Comparison of ENCODE assay signal across 10 mouse cellular contexts in the genomic region with DNA sequence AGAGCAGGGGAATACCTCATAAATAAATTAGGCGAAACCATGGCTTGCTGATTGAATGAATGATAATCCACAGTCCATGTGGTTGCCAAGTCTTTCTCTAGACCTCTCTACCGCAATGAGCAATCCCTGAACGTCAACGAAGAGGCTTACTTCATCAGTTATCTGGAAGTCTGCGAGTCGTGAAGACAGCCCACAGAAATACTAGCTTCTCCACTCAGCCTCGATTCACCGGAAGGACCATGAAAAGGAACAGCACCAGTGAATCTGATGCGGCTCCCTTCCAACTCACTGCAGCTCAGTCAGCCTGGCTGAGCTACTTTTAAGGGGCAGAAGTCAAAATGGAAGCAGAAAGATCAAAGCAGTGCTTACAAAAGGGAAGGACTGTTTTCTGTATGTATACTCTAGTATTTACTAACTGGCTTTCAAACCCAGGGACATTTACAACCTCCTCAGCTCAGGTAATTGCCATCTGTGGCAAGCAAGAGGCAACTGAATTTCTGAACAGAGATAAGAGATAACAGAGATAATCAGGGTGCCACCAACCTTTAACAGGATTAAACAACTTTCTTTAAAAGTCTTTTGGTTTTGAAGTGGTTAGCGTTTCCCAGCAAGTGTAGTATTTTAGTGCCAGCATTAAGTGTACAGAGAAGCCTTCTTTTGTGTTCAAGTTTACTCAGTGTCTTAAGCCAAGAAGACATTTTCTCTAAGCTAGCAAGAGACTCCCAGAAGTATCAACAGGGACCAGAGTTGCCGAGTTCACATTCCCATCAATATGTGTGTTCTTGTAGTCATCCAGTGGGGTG. TPM values are rescaled to one million over a fixed set of nuclear protein-coding genes. Genes with fewer than 3 reads are reported as not detected.
DNase-seq lines count a peak whose midpoint lies in the region; ATAC-seq and TF ChIP-seq lines count a peak whose summit lies in the region.
"Had no signal": no experiment of that assay in that cellular context is flagged by ENCODE, and none has a peak within 500 bp of the region (broad histone marks: within the 10 kb centered on the region; RNA-seq: fewer than 3 reads in every experiment).

No protein-coding gene starts in this region.

- H3K4me1 ChIP-seq in midbrain, embryonic 15.5 days = peaks cover 25% of the 10 kb centered on the region

- no peak for TF ChIP-seq CTCF in layer of hippocampus, adult 2 months (conservative IDR thresholded peaks at IDR 0.05)

- H3K27ac ChIP-seq in layer of hippocampus, adult 2 months = peak overlapping the region; percentile 91
- H3K27ac ChIP-seq in midbrain, embryonic 15.5 days = no peak overlapping the region

- H3K27me3 ChIP-seq in midbrain, embryonic 15.5 days (replicated peaks) = no peaks in the 10 kb centered on the region

- H3K9ac ChIP-seq in midbrain, embryonic 15.5 days = no peak overlapping the region

- ATAC-seq in granulocyte monocyte progenitor cell, adult 5-6 weeks (replicated peaks; ENCODE audit: poor library complexity, severe bottlenecking) = peak; percentile 21
- no peak for ATAC-seq in midbrain, embryonic 15.5 days (replicated peaks)
- ATAC-seq: forebrain, embryonic 16.5 days had no signal

- DNase-seq in layer of hippocampus, adult 2 months (ENCODE audit: low spot score in 2 of 2) = no peak
- no peak for DNase-seq in layer of hippocampus, adult 18-20 months (ENCODE audit: low spot score in 2 of 2)
- peak; percentile 55 for DNase-seq in MN1 (ENCODE audit: low spot score)
- no peak for DNase-seq in kidney, postnatal 25 days
- DNase-seq in yolk sac, embryonic 10.5 days (ENCODE audit: low spot score) = no peak
- DNase-seq in thymus, postnatal 25 days = no peak
- DNase-seq: adrenal gland, postnatal 14 days had no signal

- 71% methylated on average over 11 of the region's 11 CpGs for WGBS in midbrain, embryonic 15.5 days

- H3K36me3 ChIP-seq in midbrain, embryonic 15.5 days (replicated peaks) = no peaks in the 10 kb centered on the region

- 0 out of 2 replicates have a peak overlapping the region, but pooled peaks have one; percentile 83 for H3K4me2 ChIP-seq in midbrain, embryonic 15.5 days

- H3K4me3 ChIP-seq in layer of hippocampus, adult 2 months = peak overlapping the region; percentile 87
- H3K4me3 ChIP-seq in midbrain, embryonic 15.5 days = no peak overlapping the region

- H3K9me3 ChIP-seq in midbrain, embryonic 15.5 days = no peaks in the 10 kb centered on the region

RNA-seq across cellular contexts. Expression of gene Nfkb1, which starts 2.2 kb away (rescaled TPM):
- 10 to 100 TPM; 23.0 to 27.9 TPM for total RNA-seq in layer of hippocampus, adult 2 months (2021)
- total RNA-seq in layer of hippocampus, adult 18-20 months (2021) = 10 to 100 TPM; 21.4 to 21.7 TPM
- total RNA-seq in granulocyte monocyte progenitor cell, adult 5-6 weeks (2014; fragmentation: Nextera tagmentation) = 100 and 112 TPM in 2 replicates
- 104 and 117 TPM in 2 replicates for total RNA-seq in granulocyte monocyte progenitor cell, adult 5-6 weeks (2017)
- 7.9 and 8.3 TPM in 2 replicates for polyA plus RNA-seq in midbrain, embryonic 15.5 days (2015; fragmentation: Nextera tagmentation; extraction: Ambion mirVana)
